Mouse (Mus musculus) embryo, embryonic 11.5 days (tissue): ENCODE measurements around the gene Cep131.

Experiments
- DNase-seq: peaks from one replicate; pipeline ENCODE4 v3.0.0-alpha.2; 2012; ENCODE audit warnings: low read depth, low spot score

The Cep131 gene

DNA sequence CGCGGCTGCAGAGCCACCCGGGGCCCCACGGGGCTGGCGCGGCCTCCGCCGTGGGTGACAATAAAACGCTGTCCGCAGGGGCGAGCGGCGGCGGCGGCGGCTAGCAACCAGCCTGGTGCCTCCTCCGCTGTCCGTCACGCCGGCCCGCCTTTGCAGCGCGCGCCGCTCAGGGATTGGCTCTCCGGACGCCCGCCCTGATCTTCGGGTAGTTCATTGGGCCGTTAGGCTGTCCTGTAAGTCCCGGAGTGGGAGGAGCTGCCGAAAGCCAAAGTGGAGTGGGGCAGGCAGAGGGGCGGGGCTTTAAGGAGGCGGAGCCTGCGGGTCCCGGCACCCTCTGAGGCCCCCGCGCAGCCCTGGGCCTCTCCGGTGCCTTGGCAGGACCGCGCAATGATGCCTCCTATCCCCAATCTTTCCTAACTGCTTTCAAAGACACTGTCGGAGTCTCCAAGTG lies at the start of gene Cep131:
Gene Cep131 (minus strand): TSS at position 126 of the 451 bp plus-strand sequence.
- peak; percentile 97 for DNase-seq

DNA sequence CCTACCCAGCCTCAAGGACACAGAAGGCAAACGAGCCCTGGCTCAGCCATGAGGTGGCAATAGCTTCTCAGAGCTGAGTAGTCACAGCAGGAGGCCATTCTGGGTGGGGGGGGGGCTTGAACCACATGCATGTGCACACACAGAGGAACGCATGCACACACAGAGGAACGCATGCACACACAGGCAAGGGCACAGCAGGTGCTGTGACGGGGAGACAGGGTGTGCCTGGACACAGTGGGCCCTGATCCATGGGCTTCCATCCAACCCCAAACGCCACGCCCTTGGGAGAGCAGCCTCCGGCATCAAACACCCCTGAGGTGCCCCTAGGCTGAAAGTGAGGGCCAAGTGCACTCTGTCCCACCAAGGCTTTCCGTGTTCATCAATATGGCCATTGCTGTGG lies 49.6 kb upstream of the Cep131 start:
- DNase-seq = no peak

DNA sequence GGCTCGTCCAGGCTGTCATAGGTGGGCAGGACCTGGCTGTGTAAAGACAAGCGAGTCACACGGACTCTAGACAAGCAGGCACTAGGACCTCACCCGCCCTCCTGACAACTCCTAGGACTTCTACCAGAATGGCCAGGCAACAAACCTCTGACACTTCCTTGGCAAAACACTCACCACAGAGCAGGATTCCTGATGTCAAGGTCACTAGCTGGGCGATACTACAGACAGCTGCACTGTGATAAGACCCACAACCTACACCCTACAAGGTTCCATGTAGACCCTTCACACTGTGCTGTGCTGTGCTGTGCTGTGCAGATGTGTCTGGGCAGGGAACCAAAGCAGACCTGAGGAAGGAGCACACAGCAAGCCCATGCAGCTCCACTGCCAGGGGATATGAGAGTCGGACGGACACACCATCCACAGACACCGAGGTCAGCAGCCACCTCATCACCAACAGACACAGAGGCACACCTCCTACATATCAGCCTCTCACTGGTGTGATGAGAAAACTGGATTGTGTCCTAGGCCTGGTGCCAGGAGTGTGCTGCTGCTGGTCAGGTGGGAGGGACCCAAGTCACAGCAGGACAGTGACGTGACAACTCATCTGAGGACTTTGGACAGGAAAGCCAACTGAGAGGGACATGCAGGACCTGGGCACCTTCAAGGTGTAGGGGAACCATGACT lies 48.4 kb upstream of the Cep131 start:
- DNase-seq = no peak

DNA sequence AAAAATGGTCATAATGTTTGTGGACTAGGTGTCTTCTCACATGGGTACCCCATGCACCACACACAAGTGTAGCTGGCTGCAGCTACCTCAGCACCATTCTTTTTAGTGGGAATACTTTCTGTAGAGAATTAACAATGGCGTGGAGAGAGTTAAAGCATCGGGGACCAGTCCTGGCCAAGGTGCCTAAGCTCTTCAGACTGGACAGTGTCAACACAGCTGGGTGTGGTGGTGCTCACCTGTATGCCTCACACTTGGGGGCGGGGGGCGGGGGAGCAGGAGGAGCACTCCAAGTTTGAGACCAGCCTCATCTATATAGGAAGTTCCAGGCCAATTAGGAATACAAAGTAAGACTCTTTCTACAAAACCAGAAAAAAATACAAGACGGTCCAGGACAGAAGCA lies 47.5 kb upstream of the Cep131 start:
- no peak for DNase-seq

DNA sequence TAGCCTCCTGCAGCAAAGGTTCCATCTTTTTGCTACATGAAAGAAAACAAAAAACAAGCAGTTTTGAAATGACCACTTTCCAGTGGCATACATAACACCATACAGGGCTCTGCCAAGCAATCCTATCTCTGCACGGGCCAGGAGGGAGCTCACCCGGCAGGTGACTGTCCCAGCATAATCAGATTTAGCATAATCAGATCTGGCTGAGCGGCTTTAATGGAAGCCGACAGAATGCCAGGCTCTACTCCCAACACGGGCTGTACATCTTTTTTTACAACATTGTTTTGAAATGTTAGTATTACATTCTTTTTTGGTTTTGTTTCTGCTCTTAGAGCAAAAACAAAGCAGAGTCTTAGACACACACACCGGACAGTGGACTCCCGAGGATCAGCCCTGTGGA lies 42.7 kb upstream of the Cep131 start:
- no peak for DNase-seq

DNA sequence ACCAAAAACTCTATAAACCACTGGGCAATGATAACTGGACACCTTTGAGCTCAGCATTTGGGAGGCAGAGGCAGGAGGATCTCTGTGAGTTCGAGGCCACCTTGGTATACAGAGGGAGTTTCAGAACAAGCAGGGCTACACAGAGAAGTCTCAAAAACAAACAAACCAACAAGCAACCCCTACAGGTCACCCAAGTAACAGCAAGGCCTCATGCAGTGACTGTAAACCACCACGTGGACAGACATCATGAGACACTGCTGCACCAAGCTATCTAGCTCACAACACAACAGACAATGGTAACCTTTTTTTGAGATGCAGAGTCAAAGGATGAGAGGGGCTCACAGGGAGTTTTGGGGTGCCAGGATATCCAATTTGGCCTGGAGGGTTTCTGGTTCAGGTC lies 40.2 kb upstream of the Cep131 start:
- DNase-seq = no peak

DNA sequence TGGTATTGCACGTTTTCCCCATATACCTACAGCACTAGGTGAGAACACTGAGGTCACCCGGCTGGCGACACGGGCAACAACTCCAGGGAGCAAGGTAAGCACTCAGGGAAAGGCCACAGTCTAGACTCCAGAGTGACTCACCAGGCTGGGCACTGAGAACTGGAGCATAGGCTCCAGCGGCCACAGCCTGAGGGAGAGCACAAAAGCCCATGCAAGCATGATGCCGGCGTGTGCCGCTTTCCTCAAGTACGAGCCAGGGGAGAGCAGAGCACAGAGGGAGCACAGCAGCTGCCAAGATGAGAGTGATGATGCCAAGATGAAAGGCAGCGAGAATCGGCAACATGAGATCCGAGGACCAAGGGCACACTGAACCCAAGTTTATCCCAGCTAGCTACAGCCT lies 35.5 kb upstream of the Cep131 start:
- DNase-seq = no peak

DNA sequence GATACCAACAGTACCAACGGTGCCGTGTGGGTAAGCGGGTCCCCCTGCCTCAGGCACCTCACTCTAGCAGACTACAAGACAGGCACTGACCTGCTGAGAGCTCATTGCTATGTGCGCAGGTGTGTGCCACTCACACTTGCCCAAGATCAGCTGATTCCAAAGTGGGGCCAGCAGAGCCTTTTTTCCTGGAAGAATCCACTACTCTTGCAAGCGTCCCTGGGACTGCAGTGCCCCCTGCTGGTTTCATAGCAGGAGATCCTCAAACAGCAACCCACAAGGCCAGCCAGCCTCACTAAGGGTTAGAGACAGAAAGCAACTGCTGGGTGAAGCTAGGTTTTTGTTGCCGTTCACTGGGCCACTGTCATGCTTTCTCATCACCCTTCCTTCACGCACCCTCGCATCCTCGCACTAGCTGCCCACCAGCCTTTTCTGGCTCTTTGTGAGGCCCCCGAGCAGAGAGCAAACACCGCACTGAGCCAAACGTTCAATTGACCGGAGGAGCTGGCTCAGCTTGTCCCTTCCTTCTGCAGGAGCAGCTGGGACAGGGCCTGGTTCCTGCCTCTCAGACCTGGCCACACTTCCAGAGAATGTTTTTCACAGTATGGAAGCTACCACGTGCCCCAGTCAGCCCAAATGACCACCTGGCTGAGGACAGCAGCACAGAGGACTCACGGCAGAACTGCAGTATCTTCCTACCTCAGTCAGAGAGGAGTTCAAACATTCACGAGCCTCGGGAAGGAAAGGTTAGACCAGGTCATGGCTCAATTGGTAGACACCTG lies 34.2 kb upstream of the Cep131 start:
- no peak for DNase-seq

DNA sequence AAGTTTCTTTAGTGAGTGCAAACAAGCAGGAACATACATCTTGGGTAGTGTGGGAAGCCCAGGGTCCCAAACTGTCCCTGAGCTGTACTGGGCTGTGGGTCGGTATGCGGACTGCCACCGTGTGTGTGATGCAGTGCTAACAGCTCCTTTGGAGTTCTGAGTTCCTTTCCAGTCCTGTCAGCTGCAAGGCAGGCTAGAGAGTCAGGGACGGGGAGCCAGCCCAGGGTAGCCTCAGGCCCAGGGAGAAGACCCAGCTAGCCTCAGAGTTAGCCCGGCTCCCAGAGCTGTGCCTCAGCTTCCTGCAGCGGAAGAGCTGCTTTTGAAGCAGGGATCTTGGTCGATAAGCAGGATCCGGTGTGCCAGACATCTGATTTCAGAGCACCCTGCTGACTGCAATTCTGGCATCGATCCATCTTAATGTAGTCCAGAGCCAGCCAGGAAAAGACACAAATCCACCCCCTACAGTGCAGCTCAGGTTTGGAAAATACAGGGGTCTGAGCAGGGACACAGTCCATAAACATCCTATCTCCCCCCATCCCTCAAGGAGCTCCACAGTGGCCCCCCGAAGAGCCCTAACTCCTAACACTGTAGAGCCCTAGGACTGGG lies 33.4 kb upstream of the Cep131 start:
- no peak for DNase-seq

DNA sequence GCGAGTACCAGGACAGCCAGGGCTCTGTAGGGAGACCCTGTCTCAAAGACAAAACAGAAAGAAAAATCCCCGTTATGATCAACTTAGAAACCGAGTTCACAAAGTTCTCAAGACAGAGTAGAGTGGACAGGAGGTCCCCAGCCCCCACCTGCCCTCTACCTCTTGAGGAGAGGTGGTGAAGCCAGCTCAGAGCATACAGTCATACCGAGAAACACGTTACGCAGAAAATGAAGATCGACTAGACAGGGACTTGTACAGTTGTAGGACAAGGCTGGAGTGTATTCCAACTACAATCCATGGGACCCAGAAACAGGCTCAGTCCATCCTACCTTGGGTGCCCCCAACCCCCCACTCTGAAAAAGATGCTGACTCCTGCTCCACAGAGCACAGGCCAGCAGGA lies 32.5 kb upstream of the Cep131 start:
- no peak for DNase-seq

DNA sequence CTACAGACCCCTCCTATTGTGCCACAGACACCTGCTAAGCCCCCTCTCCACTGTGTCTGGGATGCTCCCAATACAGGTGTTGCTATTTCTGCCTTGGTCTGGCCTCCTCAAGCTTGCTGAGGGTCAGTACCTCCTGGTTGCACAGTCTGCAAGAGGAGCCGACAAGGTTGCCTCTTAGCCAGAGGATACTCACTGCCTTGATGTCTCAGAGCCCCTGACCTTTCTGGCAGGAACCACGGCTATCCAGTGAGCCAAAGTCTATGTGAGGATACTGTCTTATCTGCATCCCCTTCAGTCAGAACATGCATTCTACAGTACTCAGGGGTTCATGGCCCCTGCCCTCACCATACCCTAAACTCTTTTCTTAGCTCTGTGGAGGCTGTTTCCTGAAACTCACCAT lies 31.0 kb upstream of the Cep131 start:
- DNase-seq = no peak

DNA sequence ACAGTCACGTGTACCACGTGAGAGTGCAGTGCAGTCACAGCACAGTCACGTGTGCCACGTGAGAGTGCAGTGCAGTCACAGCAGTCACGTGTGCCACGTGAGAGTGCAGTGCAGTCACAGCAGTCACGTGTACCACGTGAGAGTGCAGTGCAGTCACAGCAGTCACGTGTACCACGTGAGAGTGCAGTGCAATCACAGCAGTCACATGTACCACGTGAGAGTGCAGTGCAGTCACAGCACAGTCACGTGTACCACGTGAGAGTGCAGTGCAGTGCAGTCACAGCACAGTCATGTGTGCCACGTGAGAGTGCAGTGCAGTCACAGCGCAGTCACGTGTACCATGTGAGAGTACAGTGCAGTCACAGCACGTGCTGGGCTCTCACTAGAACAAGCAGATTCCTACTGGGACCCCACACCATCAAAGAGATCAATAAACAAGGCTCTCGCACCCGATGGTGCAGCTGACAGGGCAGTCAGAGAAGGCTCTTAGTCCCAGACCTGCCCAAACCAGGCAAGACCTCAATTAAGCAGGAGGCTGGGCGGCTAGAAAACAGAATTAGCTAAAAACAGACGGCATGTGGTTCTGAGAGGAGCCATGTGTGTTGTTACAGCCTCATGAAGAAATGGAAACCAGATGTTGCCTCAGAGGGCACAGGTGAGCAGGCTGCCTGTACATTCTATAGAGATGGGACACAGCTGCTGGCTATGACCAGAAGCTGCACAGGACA lies 28.0 kb upstream of the Cep131 start:
- DNase-seq = peak; percentile 36

DNA sequence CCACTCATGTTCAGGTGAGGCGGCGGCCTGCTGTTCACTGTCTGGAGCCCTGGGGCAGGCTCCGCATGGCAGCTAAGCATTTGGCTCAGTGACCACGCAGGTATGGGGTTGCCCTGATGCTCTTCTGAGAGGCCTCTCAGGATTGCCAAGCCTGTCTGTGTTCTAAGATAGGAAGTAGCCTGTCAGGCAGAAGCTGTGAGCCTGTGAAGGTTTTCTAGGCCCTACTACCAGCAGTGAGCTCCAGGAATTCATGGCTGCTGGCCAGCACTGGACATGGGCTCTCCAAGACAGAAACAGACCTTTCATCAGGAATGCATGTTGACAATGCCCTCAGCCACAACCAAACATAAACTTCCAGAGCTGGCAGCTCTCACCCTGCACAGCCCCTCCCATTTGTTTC lies 25.5 kb upstream of the Cep131 start:
- DNase-seq = no peak

DNA sequence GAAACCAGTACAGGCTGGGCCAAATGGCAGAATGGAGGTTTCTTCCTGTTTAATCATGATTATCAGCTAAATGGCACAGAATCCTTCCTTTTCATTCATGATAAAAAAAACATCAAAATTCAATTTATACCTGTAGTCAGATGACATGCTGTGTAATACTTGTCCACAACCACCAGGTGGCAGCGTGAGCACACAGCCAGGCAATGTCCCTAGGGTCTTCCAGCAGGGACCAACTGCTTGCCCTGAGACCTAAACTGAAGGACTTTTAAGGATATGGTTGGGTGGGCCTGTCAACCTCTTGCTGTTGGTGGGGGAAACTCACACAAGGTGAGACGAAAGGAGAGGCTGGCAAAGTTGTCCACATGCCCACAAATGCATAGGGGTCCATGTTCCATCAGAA lies 24.4 kb upstream of the Cep131 start:
- DNase-seq = peak; percentile 53

DNA sequence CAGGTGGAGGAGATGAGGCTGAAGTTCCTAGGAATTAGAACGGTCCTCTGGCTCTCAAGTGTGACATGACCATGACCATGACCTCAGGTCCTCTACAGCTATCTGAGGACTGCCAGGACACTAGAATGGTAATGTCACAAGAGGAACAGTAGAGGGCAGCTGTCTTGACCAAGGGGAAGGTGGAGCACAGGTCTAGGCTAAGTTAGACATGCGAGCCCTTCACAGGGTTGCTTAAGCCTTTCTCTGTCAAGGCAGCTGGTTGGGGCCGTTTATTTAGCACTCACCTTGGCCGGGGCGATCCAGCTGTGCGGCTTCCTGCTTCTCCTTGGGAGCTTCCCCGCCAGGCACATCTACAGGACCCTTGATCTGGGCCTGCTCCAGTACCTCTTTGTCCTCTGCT lies 23.9 kb upstream of the Cep131 start:
- no peak for DNase-seq

DNA sequence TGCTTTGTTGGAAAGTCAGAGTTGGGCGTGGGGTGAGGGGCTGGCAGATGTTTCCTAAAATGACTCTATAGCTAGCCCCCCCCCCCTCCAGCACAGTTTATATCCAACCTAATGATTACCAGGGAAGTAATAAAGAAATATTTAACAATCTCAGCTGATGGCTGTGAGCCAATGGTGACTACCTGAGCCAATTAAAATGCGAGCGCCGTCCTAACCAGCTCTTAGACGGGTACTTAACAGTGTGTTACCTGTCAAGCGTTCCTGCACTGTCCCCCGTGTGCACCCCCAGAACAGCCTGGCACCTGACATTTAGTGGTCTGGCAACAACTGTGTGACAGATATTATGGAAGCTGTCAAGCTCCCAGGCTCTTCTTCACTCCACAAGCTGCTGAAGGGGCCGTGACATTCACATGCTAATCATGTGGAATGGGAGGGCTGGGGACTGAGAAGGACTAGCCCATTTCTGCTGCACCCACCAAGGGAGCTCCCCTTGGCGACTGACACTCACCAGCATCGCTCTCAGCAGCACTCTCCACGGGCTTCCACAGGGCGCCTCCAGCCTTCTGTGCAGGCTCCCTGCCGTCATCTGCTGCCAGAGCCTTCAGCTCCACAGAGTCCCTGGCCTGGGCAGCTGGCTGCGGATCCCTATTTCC lies 23.1 kb upstream of the Cep131 start:
- DNase-seq = no peak

DNA sequence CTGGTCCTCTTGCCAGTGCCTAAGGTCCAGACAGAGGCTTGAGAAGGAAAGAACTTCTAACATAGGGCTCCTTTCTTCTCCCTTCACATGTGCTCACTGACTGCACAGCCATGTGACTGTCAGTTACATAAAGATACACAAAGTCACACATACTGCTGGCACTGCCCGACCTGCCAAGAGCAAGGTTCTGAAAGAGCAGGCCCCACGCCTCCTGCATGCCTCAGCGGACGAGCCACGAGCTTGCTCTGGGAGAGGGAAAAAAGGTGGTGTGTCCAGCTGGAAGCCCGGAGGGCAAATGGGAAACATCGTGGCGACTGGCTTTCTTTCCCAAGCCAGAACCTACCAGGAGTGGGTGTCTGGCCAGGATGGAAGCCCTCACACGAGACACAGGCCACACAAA lies 21.2 kb upstream of the Cep131 start:
- no peak for DNase-seq

DNA sequence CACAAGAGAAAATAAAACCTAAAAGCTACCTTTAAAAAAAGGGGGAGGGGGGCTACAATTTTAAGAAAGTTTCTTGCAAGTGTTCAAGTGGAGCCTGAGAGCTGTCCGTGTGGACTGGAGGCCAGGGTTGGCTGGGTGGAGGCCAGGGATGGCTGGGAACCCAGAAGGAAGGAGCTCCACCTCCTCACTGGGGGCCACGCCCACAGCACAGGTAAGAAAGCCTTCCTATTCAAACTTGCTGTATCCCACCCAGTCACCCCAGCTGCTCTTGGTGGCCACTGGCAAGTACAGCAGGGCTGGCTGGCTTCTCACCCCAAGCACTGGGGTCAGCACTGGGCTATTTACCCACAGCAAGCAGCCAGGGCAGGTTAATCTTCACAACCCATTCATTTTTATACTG lies 20.4 kb upstream of the Cep131 start:
- DNase-seq = no peak

DNA sequence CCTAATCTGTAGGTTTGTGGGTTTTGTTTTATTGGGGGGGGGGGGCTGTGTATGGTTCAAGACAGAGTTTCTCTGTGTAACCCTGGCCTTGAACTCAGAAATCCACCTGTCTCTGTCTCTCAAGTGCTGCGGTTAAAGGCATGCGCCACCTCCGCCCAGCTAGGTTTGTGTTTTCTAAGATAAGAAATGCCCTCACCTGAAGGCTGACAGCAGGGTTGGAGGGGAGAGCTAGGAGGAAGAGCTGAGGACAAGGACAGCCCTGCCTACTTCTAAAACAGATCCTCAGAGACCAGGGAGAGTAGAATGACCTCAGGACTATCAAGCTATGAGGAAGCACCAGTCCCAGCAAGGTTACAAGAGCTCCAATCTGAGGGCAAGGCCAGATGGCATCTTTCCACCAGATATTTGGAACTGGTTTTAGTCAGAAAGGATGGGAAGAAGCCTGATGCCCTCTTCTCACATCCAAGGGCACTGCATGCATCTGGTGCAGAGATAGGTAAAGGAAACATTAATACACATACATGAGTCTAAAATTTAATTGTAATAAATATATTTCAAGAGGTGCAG lies 16.9 kb upstream of the Cep131 start:
- no peak for DNase-seq

DNA sequence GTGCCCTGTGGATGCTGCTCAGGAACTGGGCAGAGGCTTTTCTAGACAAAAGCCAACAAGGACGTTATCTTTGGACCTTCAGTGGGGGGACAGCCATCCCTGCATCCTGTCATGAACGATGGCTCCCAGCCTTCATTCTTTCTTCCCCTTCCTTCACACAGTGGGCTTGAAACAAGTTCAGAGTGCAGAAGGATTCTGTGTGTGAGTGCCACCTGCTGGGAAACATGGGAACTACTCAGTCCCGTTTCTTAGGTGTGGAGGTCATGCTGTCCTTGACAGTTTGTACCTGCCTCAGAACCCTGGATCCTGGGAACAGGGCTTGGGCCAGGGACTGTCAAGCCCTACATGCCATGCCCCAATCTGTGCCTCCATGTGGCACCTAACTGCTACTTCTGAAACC lies 14.4 kb upstream of the Cep131 start:
- peak; percentile 73 for DNase-seq
